Mouse (Mus musculus) stomach, postnatal 0 days (tissue): Measurements from ENCODE around the gene Tpgs1.

Source experiments
- CTCF ChIP-seq: IDR thresholded peaks from 2 replicates; pipeline ENCODE4 v1.5.1; 2016; ENCODE audit warnings: antibody characterized with exemption, low read depth, mild to moderate bottlenecking, moderate library complexity
- EP300 ChIP-seq: optimal IDR thresholded peaks from 2 replicates; pipeline ENCODE3; 2016; ENCODE audit warnings: antibody characterized with exemption

DNA sequence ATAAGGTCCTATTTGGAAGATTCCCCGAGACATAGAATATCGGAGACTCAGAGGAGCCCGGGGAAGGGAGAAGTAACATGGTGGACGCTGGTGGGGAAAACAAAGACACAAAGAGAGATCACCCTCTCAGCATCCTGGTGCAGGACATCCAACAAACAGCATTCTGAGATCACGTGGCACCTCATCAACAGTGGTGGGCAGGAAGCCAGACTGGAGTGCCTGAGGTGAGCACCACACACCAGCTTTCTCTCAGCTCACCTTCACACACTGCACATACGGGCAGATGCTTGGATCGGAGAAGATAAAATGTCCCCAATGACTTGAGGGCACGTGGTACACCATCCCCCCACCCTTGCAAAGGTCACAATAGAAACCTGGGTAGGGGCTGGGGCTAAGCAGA, 32.9 kb upstream of the Tpgs1 start:
- TF ChIP-seq CTCF, result no peak
- no peak for TF ChIP-seq EP300
